Mouse (Mus musculus) right cerebral cortex, postnatal 25 days (tissue): ENCODE data around the gene Gabra1.

Source experiments
- DNase-seq: peaks from one replicate; pipeline ENCODE4 v3.0.0; 2022

The Gabra1 gene

GRCm38 (mm10) chr11:42182825-42183152 lies at the start of gene Gabra1:
Gabra1 (minus strand) TSS chr11:42182930.
- DNase-seq: peak; percentile 33

- peak; percentile 70 for DNase-seq
Measured at GRCm38 (mm10) chr11:42181973-42182824, 531 bp downstream of the Gabra1 start.

- DNase-seq: peak; percentile 39
Measured at GRCm38 (mm10) chr11:42181426-42181825, 1.3 kb downstream of the Gabra1 start.

GRCm38 (mm10) chr11:42179535-42179934 lies 3.2 kb downstream of the Gabra1 start:
- DNase-seq: no peak

GRCm38 (mm10) chr11:42178296-42178695 lies 4.4 kb downstream of the Gabra1 start:
- DNase-seq: no peak

GRCm38 (mm10) chr11:42151396-42151795 lies 31.3 kb downstream of the Gabra1 start:
- no peak for DNase-seq

GRCm38 (mm10) chr11:42116931-42117330 lies 65.8 kb downstream of the Gabra1 start:
- DNase-seq: no peak

- no peak for DNase-seq
Measured at GRCm38 (mm10) chr11:42110051-42110450, 72.7 kb downstream of the Gabra1 start.

- no peak for DNase-seq
Measured at GRCm38 (mm10) chr11:42109627-42110026, 73.1 kb downstream of the Gabra1 start.

GRCm38 (mm10) chr11:42095556-42095955 lies 87.2 kb downstream of the Gabra1 start:
- no peak for DNase-seq
